Mouse (Mus musculus): ENCODE measurements at regions not wholly inside any gene's neighbourhood (a gene's known extent, or its start where the extent isn't known, plus 50 kb on each side); places are given as distances from the start of the nearest gene placed in this dataset.

DNA sequence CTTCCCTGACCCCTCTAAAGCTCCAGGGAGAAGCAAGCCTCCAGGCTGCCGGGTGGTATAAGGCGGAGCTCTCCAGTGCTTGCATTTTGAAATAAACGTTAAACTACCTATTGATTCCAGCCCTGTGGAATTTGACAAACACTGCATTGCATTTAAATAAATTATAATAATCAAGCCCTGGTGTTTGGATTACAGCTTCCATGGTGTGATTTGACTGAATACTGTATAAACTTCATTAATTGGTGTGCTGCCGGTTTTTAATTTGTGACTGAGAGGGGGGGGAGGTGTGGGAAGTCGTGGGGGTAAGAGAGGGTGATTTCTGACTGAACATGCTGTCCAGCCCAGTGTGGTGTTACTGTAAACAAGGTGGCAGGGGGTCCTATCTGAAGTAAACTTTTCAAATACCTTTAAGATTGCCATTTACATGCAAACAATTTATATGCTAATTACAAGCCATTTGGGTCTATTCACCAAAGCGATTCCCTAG is 282.9 kb upstream of the Irx2 start:
- Histone ChIP-seq H3K4me1 (ENCODE audit: control insufficient read depth in 2 of 2, insufficient read depth in 2 of 2, low read length in 2 of 2, poor library complexity in 1 of 2) (peaks cover 4 to 5% of the 10 kb centered on the region in 2 experiments; a peak in 2 of 4 replicates), H3K36me3 (ENCODE audit: control insufficient read depth, insufficient read depth, low read length, poor library complexity, severe bottlenecking) (no peaks in the 10 kb centered on the region), H3K9ac (ENCODE audit: insufficient read depth, low read depth, low read length, poor library complexity, severe bottlenecking) (no peak overlapping the region), H3K27ac (ENCODE audit: insufficient read depth, low read depth, low read length, poor library complexity, severe bottlenecking) (no peak overlapping the region), H3K9me3 (ENCODE audit: control insufficient read depth, insufficient read depth, low read depth, low read length) (no peaks in the 10 kb centered on the region), H3K4me3 (ENCODE audit: insufficient read depth in 1 of 2, low read depth in 1 of 2, low read length in 2 of 2, poor library complexity in 1 of 2, severe bottlenecking in 1 of 2) (no peak overlapping the region)
- no peak for TF ChIP-seq HCFC1 (IDR thresholded peaks at IDR 0.05; ENCODE audit: borderline replicate concordance, insufficient read depth, low read length)
- in situ Hi-C loops (cut with MboI; ENCODE audit: low sequenced_read_pairs in 2 of 2, unreplicated experiment in 2 of 2), result no loop called here
- DNase-seq (ENCODE audit: low read depth, low spot score), result peak; percentile 33

DNA sequence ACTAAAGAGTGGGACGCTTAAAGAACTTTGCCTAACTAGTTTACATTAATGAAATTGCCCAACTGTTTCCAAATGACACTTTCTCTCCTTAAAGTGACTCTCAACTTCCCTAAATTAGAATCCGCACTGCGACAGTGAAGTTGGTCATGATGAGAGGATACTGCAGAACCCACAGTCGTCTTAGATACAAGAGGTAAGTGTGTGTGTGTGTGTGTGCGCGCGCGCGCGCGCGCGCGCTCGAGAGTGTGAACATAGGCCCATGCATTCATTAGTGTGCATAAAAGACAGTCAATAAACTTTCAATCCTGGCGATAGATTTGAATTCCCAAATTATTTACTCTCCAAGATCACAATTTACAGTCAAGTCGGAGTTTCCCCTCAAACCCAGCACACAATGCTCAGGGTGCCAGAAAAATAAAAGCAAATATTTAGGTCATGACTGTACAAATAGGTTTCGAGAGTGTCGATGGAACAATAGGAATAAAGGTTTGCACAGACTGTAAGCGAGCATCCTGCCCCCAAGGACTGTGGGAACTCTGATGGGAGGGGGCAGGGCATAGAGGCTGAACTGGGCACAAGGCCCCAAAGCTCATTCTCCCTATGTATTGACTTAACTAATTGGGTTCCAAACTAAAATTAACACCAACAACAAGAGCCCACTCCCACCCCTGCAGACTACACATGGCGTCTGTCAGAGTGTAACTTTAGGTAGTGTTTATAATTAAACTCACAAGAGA is 282.2 kb upstream of the Irx2 start:
- H3K9me3 ChIP-seq (ENCODE audit: control insufficient read depth, insufficient read depth, low read depth, low read length), result no peaks in the 10 kb centered on the region
- TF ChIP-seq CHD2 (IDR thresholded peaks at IDR 0.05; ENCODE audit: low read depth, low read length), result no peak
- TF ChIP-seq ZNF384 (IDR thresholded peaks at IDR 0.05; ENCODE audit: low read depth, low read length), result no peak
- no peak for TF ChIP-seq ZC3H11A (IDR thresholded peaks at IDR 0.05; ENCODE audit: borderline replicate concordance, low read depth, low read length)
- TF ChIP-seq MAFK (IDR thresholded peaks at IDR 0.05; ENCODE audit: insufficient read depth, low read depth, low read length), result no peak
- no peak for DNase-seq (ENCODE audit: low read depth, low spot score)
- no peak overlapping the region for H3K4me3 ChIP-seq (ENCODE audit: insufficient read depth in 1 of 2, low read depth in 1 of 2, low read length in 2 of 2, poor library complexity in 1 of 2, severe bottlenecking in 1 of 2)
- H3K27ac ChIP-seq (ENCODE audit: insufficient read depth, low read depth, low read length, poor library complexity, severe bottlenecking), result no peak overlapping the region
- in situ Hi-C loops (cut with MboI; ENCODE audit: low sequenced_read_pairs in 2 of 2, unreplicated experiment in 2 of 2), result no loop called here
- no peaks in the 10 kb centered on the region for H3K36me3 ChIP-seq (ENCODE audit: control insufficient read depth, insufficient read depth, low read length, poor library complexity, severe bottlenecking)
- no peak overlapping the region for H3K9ac ChIP-seq (ENCODE audit: insufficient read depth, low read depth, low read length, poor library complexity, severe bottlenecking)
- H3K4me1 ChIP-seq (ENCODE audit: control insufficient read depth in 2 of 2, insufficient read depth in 2 of 2, low read length in 2 of 2, poor library complexity in 1 of 2), result peaks cover 4 to 5% of the 10 kb centered on the region in 2 experiments; a peak in 2 of 4 replicates

DNA sequence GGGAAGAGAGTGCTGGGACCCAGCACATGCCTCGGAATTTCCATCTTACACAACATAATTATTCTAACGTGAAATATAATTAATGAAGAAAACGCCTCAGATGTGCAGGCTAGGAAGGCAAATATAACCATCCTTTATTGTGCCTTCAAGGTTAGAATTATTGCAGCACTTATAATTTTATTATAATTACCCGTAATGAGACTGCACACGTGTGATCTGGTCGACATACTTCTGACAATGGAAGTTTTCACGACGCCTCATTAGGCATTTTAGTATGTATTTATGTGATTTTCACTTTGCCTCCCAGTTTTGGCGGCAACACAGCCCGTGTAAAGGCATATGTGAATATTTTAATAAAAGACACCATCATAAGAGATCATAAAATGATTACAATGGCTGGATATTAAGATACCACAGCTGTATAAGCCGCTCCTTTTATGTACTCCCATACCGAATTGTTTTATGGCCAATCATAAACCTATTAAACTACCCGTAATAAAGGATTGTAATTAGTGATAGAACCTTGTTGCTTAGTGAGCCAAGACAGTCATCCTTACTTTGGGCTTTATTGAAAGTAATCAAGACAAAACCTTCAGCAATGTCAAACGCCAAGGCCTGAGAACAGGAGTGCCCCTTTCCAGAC is 281.6 kb upstream of the Irx2 start:
- no peaks in the 10 kb centered on the region for H3K36me3 ChIP-seq (ENCODE audit: control insufficient read depth, insufficient read depth, low read length, poor library complexity, severe bottlenecking)
- no peaks in the 10 kb centered on the region for H3K9me3 ChIP-seq (ENCODE audit: control insufficient read depth, insufficient read depth, low read depth, low read length)
- H3K27ac ChIP-seq (ENCODE audit: insufficient read depth, low read depth, low read length, poor library complexity, severe bottlenecking), result no peak overlapping the region
- peaks cover 4 to 5% of the 10 kb centered on the region in 2 experiments; a peak in 2 of 4 replicates for H3K4me1 ChIP-seq (ENCODE audit: control insufficient read depth in 2 of 2, insufficient read depth in 2 of 2, low read length in 2 of 2, poor library complexity in 1 of 2)
- no peak for DNase-seq (ENCODE audit: low read depth, low spot score)
- no peak overlapping the region for H3K4me3 ChIP-seq (ENCODE audit: insufficient read depth in 1 of 2, low read depth in 1 of 2, low read length in 2 of 2, poor library complexity in 1 of 2, severe bottlenecking in 1 of 2)
- no peak overlapping the region for H3K9ac ChIP-seq (ENCODE audit: insufficient read depth, low read depth, low read length, poor library complexity, severe bottlenecking)
- TF ChIP-seq CHD2 (IDR thresholded peaks at IDR 0.05; ENCODE audit: low read depth, low read length), result no peak
- TF ChIP-seq ZC3H11A (IDR thresholded peaks at IDR 0.05; ENCODE audit: borderline replicate concordance, low read depth, low read length), result no peak
- no peak for TF ChIP-seq HCFC1 (IDR thresholded peaks at IDR 0.05; ENCODE audit: borderline replicate concordance, insufficient read depth, low read length)
- TF ChIP-seq MAFK (IDR thresholded peaks at IDR 0.05; ENCODE audit: insufficient read depth, low read depth, low read length), result no peak
- TF ChIP-seq ZNF384 (IDR thresholded peaks at IDR 0.05; ENCODE audit: low read depth, low read length), result no peak
- in situ Hi-C loops (cut with MboI; ENCODE audit: low sequenced_read_pairs in 2 of 2, unreplicated experiment in 2 of 2), result no loop called here

DNA sequence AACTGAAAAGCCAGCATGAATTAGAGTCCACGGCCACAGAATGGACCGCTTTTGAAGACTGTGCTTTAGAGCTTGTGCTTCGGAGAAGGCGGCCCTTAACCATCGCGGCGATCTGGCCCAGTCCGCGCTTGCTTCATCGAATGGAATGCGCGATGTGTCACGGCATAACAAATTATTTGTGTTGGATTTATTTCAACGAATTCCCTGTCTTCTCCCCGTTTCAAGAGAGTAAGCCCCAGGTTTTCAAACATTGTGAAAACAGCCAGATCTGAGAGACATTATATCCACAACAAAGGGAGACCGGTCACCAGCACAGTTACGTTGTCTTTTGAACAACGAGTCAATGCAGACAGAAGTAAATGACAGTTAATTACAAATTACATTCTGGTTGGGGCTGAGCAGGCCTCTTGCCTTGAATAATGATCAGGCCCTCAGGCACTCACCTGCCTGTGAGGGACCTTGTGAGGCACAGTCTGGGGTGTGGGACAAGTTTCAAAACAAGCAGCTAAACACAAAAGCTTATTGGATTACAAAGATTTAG is 275.9 kb upstream of the Irx2 start:
- no peak overlapping the region for H3K4me3 ChIP-seq (ENCODE audit: insufficient read depth in 1 of 2, low read depth in 1 of 2, low read length in 2 of 2, poor library complexity in 1 of 2, severe bottlenecking in 1 of 2)
- in situ Hi-C loops (cut with MboI; ENCODE audit: low sequenced_read_pairs in 2 of 2, unreplicated experiment in 2 of 2), result no loop called here
- H3K36me3 ChIP-seq (ENCODE audit: control insufficient read depth, insufficient read depth, low read length, poor library complexity, severe bottlenecking), result no peaks in the 10 kb centered on the region
- H3K9me3 ChIP-seq (ENCODE audit: control insufficient read depth, insufficient read depth, low read depth, low read length), result no peaks in the 10 kb centered on the region
- TF ChIP-seq MAFK (IDR thresholded peaks at IDR 0.05; ENCODE audit: insufficient read depth, low read depth, low read length) (no peak), HCFC1 (IDR thresholded peaks at IDR 0.05; ENCODE audit: borderline replicate concordance, insufficient read depth, low read length) (no peak), CHD2 (IDR thresholded peaks at IDR 0.05; ENCODE audit: low read depth, low read length) (no peak), ZC3H11A (IDR thresholded peaks at IDR 0.05; ENCODE audit: borderline replicate concordance, low read depth, low read length) (no peak), ZNF384 (IDR thresholded peaks at IDR 0.05; ENCODE audit: low read depth, low read length) (no peak)
- H3K9ac ChIP-seq (ENCODE audit: insufficient read depth, low read depth, low read length, poor library complexity, severe bottlenecking), result no peak overlapping the region
- H3K27ac ChIP-seq (ENCODE audit: insufficient read depth, low read depth, low read length, poor library complexity, severe bottlenecking), result no peak overlapping the region
- DNase-seq (ENCODE audit: low read depth, low spot score), result no peak
- no peaks in the 10 kb centered on the region for H3K4me1 ChIP-seq (ENCODE audit: control insufficient read depth in 2 of 2, insufficient read depth in 2 of 2, low read length in 2 of 2, poor library complexity in 1 of 2)

Data from ES-E14 (cell line).